Mouse (Mus musculus): ENCODE measurements around the gene Cenpp.

DNA sequence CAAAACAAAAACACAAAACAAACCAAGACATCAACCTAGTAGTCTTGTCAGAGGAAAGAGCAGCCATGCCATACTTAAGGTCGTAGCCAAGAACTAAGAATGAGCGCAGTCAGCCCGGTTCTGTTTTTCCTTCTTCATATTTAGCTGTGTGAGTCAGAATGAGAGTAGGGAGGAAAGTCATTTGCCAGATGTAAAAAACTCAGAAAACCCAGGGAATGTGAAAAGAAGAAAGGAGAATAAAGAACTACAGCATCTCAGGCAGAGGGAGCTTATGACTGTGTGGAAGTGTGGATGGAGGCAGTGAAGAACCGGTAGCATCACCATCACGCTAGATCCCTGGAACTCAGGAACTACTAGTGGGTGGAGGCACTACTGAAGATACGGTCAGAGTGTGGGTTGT is 66.5 kb downstream of the Cenpp start:
- no peak for TF ChIP-seq POLR2A (IDR thresholded peaks at IDR 0.05; ENCODE audit: insufficient read depth, low read length)
- TF ChIP-seq CTCF (IDR thresholded peaks at IDR 0.05; ENCODE audit: low read depth, low read length): no peak
